ENCODE assay signal across 29 mouse cellular contexts in genomic region chr9:25090853-25091252, GRCm38 (mm10). TPM values are rescaled to one million over a fixed set of nuclear protein-coding genes. Genes with fewer than 3 reads are reported as not detected.
DNase-seq lines count a peak whose midpoint lies in the region; ATAC-seq and TF ChIP-seq lines count a peak whose summit lies in the region.
"Had no signal": no experiment of that assay in that cellular context is flagged by ENCODE, and none has a peak within 500 bp of the region (broad histone marks: within the 10 kb centered on the region; RNA-seq: fewer than 3 reads in every experiment).

No protein-coding gene starts in this region.

- WGBS in heart, embryonic 10.5 days, result 73% methylated on average over 1 of the region's 1 CpGs
- 67% methylated on average over 1 of the region's 1 CpGs for WGBS in heart, embryonic 11.5 days (ENCODE audit: insufficient replicate concordance)
- 46% methylated on average over 1 of the region's 1 CpGs for WGBS in liver, embryonic 12.5 days (ENCODE audit: insufficient replicate concordance)

- no peaks in the 10 kb centered on the region for H3K27me3 ChIP-seq in heart, embryonic 10.5 days (ENCODE audit: insufficient read depth, poor library complexity, severe bottlenecking)
- no peaks in the 10 kb centered on the region for H3K27me3 ChIP-seq in heart, embryonic 11.5 days (ENCODE audit: control insufficient read depth, insufficient read depth, low read length)
- no peaks in the 10 kb centered on the region for H3K27me3 ChIP-seq in Patski
- H3K27me3 ChIP-seq in liver, embryonic 12.5 days (replicated peaks), result no peaks in the 10 kb centered on the region
- H3K27me3 ChIP-seq: embryonic facial prominence, embryonic 13.5 days; forebrain, embryonic 12.5 days; forebrain, embryonic 15.5 days; heart, embryonic 13.5 days had no signal

- H3K4me1 ChIP-seq in heart, embryonic 10.5 days, result peaks cover 8% of the 10 kb centered on the region
- H3K4me1 ChIP-seq in heart, embryonic 11.5 days (ENCODE audit: control insufficient read depth, insufficient read depth, low read length), result no peaks in the 10 kb centered on the region
- no peaks in the 10 kb centered on the region for H3K4me1 ChIP-seq in liver, embryonic 12.5 days
- H3K4me1 ChIP-seq: embryonic facial prominence, embryonic 13.5 days; forebrain, embryonic 12.5 days; forebrain, embryonic 15.5 days had no signal

- no peak overlapping the region for H3K4me3 ChIP-seq in heart, embryonic 10.5 days
- no peak overlapping the region for H3K4me3 ChIP-seq in heart, embryonic 11.5 days (ENCODE audit: low read depth, low read length)
- H3K4me3 ChIP-seq in liver, embryonic 12.5 days, result no peak overlapping the region
- H3K4me3 ChIP-seq: embryonic facial prominence, embryonic 10.5 days; embryonic facial prominence, embryonic 13.5 days; erythroblast, embryonic 14.5 days; forebrain, embryonic 12.5 days; forebrain, embryonic 15.5 days; heart, embryonic 13.5 days had no signal

- no peak overlapping the region for H3K9ac ChIP-seq in heart, embryonic 11.5 days (ENCODE audit: low read depth, low read length)
- H3K9ac ChIP-seq in liver, embryonic 12.5 days, result no peak overlapping the region
- H3K9ac ChIP-seq: embryonic facial prominence, embryonic 13.5 days; forebrain, embryonic 12.5 days; forebrain, embryonic 15.5 days; heart, embryonic 13.5 days; hindbrain, embryonic 14.5 days had no signal

- no peaks in the 10 kb centered on the region for H3K9me3 ChIP-seq in heart, embryonic 10.5 days
- H3K9me3 ChIP-seq in heart, embryonic 11.5 days (replicated peaks; ENCODE audit: control insufficient read depth, low read length), result no peaks in the 10 kb centered on the region
- H3K9me3 ChIP-seq in liver, embryonic 12.5 days (replicated peaks), result no peaks in the 10 kb centered on the region
- H3K9me3 ChIP-seq: embryonic facial prominence, embryonic 10.5 days; embryonic facial prominence, embryonic 13.5 days; forebrain, embryonic 12.5 days; forebrain, embryonic 15.5 days; heart, embryonic 13.5 days had no signal

- CTCF ChIA-PET in Patski (lab: Charles Lee), result interaction anchor here (1.6 kb wide), 1 partner anchor 14 kb away, joined by 6 read pairs; no protein-coding TSS in a partner anchor

- no peak for TF ChIP-seq CTCF in Patski (IDR thresholded peaks at IDR 0.05)

- in situ Hi-C loops in Patski (cut with MboI; ENCODE audit: low pct_unique_long_range_greater_than_20kb), result no loop called here

- no peak overlapping the region for H3K4me2 ChIP-seq in heart, embryonic 11.5 days
- no peak overlapping the region for H3K4me2 ChIP-seq in liver, embryonic 12.5 days
- H3K4me2 ChIP-seq: embryonic facial prominence, embryonic 13.5 days; forebrain, embryonic 12.5 days; forebrain, embryonic 15.5 days; heart, embryonic 13.5 days; hindbrain, embryonic 14.5 days had no signal

- POLR2A ChIA-PET in Patski (lab: Charles Lee), result no interaction called here

- H3K27ac ChIP-seq in heart, embryonic 10.5 days, result peak overlapping the region; percentile 9; the same call in 1 of the 2 replicates
- no peak overlapping the region for H3K27ac ChIP-seq in heart, embryonic 11.5 days (ENCODE audit: low read depth, low read length)
- no peak overlapping the region for H3K27ac ChIP-seq in liver, embryonic 12.5 days
- H3K27ac ChIP-seq: embryonic facial prominence, embryonic 10.5 days; embryonic facial prominence, embryonic 13.5 days; forebrain, embryonic 12.5 days; forebrain, embryonic 15.5 days; heart, embryonic 13.5 days; hindbrain, embryonic 14.5 days; hindbrain, postnatal 0 days had no signal

- ATAC-seq in heart, embryonic 11.5 days (replicated peaks; ENCODE audit: insufficient number of reproducible peaks, low FRiP score, low TSS enrichment), result no peak
- peak; percentile 94 for ATAC-seq in Patski
- ATAC-seq in liver, embryonic 12.5 days, result no peak
- ATAC-seq: CD4-positive, CD25-positive, alpha-beta regulatory T cell, adult 4 months; forebrain, embryonic 15.5 days; hindbrain, postnatal 0 days; intestine, postnatal 0 days had no signal

- no peaks in the 10 kb centered on the region for H3K36me3 ChIP-seq in heart, embryonic 10.5 days
- H3K36me3 ChIP-seq in heart, embryonic 11.5 days (ENCODE audit: control insufficient read depth, insufficient read depth, low read length), result no peaks in the 10 kb centered on the region
- H3K36me3 ChIP-seq in liver, embryonic 12.5 days, result no peaks in the 10 kb centered on the region
- H3K36me3 ChIP-seq: embryonic facial prominence, embryonic 10.5 days; embryonic facial prominence, embryonic 13.5 days; forebrain, embryonic 12.5 days; forebrain, embryonic 15.5 days; heart, embryonic 13.5 days had no signal

- DNase-seq in heart, embryonic 10.5 days (ENCODE audit: low spot score), result no peak
- DNase-seq in Muller cell, postnatal 12 days (ENCODE audit: inconsistent ontology term), result peak; percentile 22
- no peak for DNase-seq in Patski (ENCODE audit: low read depth, low spot score)
- no peak for DNase-seq in spleen, postnatal 14 days (ENCODE audit: low spot score in 2 of 2)
- DNase-seq: adrenal gland, postnatal 10 days; adrenal gland, postnatal 36 days; cerebellum, adult 18-20 months; cerebellum, adult 9-10 months; cerebellum, postnatal 14 days; gastrocnemius, postnatal 10 days; gastrocnemius, postnatal 36 days; heart, postnatal 14 days; heart, postnatal 4 days had no signal

RNA-seq across cellular contexts. Expression of gene Gm10181, which starts 1.6 kb away (rescaled TPM):
- not detected in 2 replicates for polyA plus RNA-seq in heart, embryonic 10.5 days (2016; fragmentation: Nextera tagmentation; extraction: Ambion mirVana)
- not detected in 2 replicates for polyA plus RNA-seq in heart, embryonic 11.5 days (2014; fragmentation: Nextera tagmentation; extraction: Ambion mirVana)
- not detected for polyA plus RNA-seq in Patski (2021)
- polyA plus RNA-seq in liver, embryonic 12.5 days (2016; fragmentation: Nextera tagmentation; extraction: Ambion mirVana), result not detected in 2 replicates
- polyA plus RNA-seq: C2C12; CD4-positive, CD25-positive, alpha-beta regulatory T cell, adult 4 months; embryonic facial prominence, embryonic 10.5 days; embryonic facial prominence, embryonic 13.5 days; erythroblast, embryonic 14.5 days; forebrain, embryonic 12.5 days; forebrain, embryonic 15.5 days; heart, embryonic 13.5 days; heart, embryonic 16.5 days; hindbrain, embryonic 11.5 days; hindbrain, embryonic 14.5 days; hindbrain, postnatal 0 days; intestine, embryonic 14.5 days; intestine, postnatal 0 days had no signal
